Mouse (Mus musculus) cerebral cortex, adult 2 months (tissue): ENCODE data around the gene Romo1.

Source experiments
- WGBS: fragments of 180-500 bp; shearing (Covaris S2); methylation state at CpG from one replicate; pipeline ENCODE4 v1.1.7; 2018; 5-methylcytosine and 5-hydroxymethylcytosine counted together

Gene Romo1

GRCm38 (mm10) chr2:156180824-156181590 is 37.2 kb downstream of the Romo1 start:
- WGBS = 6% methylated on average over 8 of the region's 8 CpGs

- 79% methylated on average over 2 of the region's 2 CpGs for WGBS
Observed at GRCm38 (mm10) chr2:156181592-156181991, 37.8 kb downstream of the Romo1 start.

- 74% methylated on average over 7 of the region's 7 CpGs for WGBS
Observed at GRCm38 (mm10) chr2:156189241-156189640, 45.4 kb downstream of the Romo1 start.

GRCm38 (mm10) chr2:156190004-156190896 is 46.4 kb downstream of the Romo1 start:
- WGBS = 77% methylated on average over 14 of the region's 14 CpGs

GRCm38 (mm10) chr2:156191540-156191939 is 47.7 kb downstream of the Romo1 start:
- 95% methylated on average over 2 of the region's 2 CpGs for WGBS

GRCm38 (mm10) chr2:156192068-156192467 is 48.2 kb downstream of the Romo1 start:
- WGBS = 82% methylated on average over 2 of the region's 2 CpGs

- WGBS = 87% methylated on average over 3 of the region's 3 CpGs
Observed at GRCm38 (mm10) chr2:156193066-156193862, 49.4 kb downstream of the Romo1 start.
